Mouse (Mus musculus): ENCODE data around the gene Egr4.

Egr4 gene

GRCm38 (mm10) chr6:85496976-85497375 is 16.4 kb downstream of the Egr4 start:
- DNase-seq (ENCODE audit: low spot score in 2 of 2): no peak

GRCm38 (mm10) chr6:85491606-85492005 is 21.8 kb downstream of the Egr4 start:
- no peak for DNase-seq (ENCODE audit: low spot score in 2 of 2)

- DNase-seq (ENCODE audit: low spot score in 2 of 2): no peak
These were observed 23.1 kb downstream of the Egr4 start for GRCm38 (mm10) chr6:85490252-85490651.

GRCm38 (mm10) chr6:85489717-85490116 is 23.7 kb downstream of the Egr4 start:
- DNase-seq (ENCODE audit: low spot score in 2 of 2): no peak

GRCm38 (mm10) chr6:85488510-85488909 is 24.9 kb downstream of the Egr4 start:
- no peak for DNase-seq (ENCODE audit: low spot score in 2 of 2)

GRCm38 (mm10) chr6:85485738-85486137 is 27.7 kb downstream of the Egr4 start:
- no peak for DNase-seq (ENCODE audit: low spot score in 2 of 2)

- peak in 1 of 2 experiments; percentile 20 for DNase-seq (ENCODE audit: low spot score in 2 of 2)
These were observed 29.3 kb downstream of the Egr4 start for GRCm38 (mm10) chr6:85483843-85484721.

GRCm38 (mm10) chr6:85480685-85481084 is 32.7 kb downstream of the Egr4 start:
- DNase-seq (ENCODE audit: low spot score in 2 of 2): peak in 1 of 2 experiments; percentile 47

GRCm38 (mm10) chr6:85479979-85480378 is 33.4 kb downstream of the Egr4 start:
- DNase-seq (ENCODE audit: low spot score in 2 of 2): peak in 1 of 2 experiments; percentile 26

- DNase-seq (ENCODE audit: low spot score in 2 of 2): no peak
These were observed 35.0 kb downstream of the Egr4 start for GRCm38 (mm10) chr6:85478416-85478815.

- DNase-seq (ENCODE audit: low spot score in 2 of 2): no peak
These were observed 35.9 kb downstream of the Egr4 start for GRCm38 (mm10) chr6:85477366-85477917.

GRCm38 (mm10) chr6:85475581-85475980 is 37.8 kb downstream of the Egr4 start:
- no peak for DNase-seq (ENCODE audit: low spot score in 2 of 2)

- no peak for DNase-seq (ENCODE audit: low spot score in 2 of 2)
These were observed 40.8 kb downstream of the Egr4 start for GRCm38 (mm10) chr6:85472542-85472941.

GRCm38 (mm10) chr6:85471962-85472361 is 41.4 kb downstream of the Egr4 start:
- DNase-seq (ENCODE audit: low spot score in 2 of 2): no peak

GRCm38 (mm10) chr6:85469660-85470430 is 43.5 kb downstream of the Egr4 start:
- DNase-seq (ENCODE audit: low spot score in 2 of 2): no peak

GRCm38 (mm10) chr6:85465381-85465780 is 48.0 kb downstream of the Egr4 start:
- DNase-seq (ENCODE audit: low spot score in 2 of 2): no peak
